Mouse (Mus musculus): Measurements from ENCODE around the gene Txndc15.

GRCm38 (mm10) chr13:55775056-55775455 is 60.6 kb downstream of the Txndc15 start:
- TF ChIP-seq POLR2A (IDR thresholded peaks at IDR 0.05; ENCODE audit: borderline replicate concordance, low read depth, low read length) (no peak), CTCF (IDR thresholded peaks at IDR 0.05; ENCODE audit: low read depth, low read length) (no peak)
